ENCODE assay signal across 22 mouse cellular contexts in the genomic region with DNA sequence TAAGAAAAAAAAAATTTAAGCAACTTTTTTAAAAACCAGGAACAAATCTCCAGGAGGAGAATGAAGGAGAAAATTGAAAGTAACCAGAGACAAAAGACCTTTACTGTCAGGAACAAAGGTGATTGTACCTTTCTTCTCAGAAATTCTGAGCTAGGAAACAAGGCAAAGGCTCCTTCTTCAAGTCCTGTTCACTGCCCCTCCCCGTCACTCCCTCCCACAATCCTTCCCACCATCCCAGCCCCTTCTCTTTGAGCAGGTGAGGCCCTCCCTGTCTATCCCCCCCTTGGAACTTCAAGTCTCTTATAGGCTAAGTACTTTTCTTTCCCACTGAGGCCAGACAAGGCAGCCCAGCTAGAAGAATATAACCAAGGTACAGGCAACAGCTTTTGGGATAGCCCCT.
"Had no signal": no experiment of that assay in that cellular context is flagged by ENCODE, and none has a peak within 500 bp of the region (broad histone marks: within the 10 kb centered on the region; RNA-seq: fewer than 3 reads in every experiment).

No protein-coding gene starts in this region.

- H3K9ac ChIP-seq: liver, postnatal 0 days; lung, embryonic 15.5 days; midbrain, embryonic 13.5 days; neural tube, embryonic 13.5 days; neural tube, embryonic 15.5 days had no signal

- H3K4me3 ChIP-seq: lung, embryonic 15.5 days; megakaryocyte, embryonic 14.5 days; midbrain, embryonic 13.5 days; myocyte; neural tube, embryonic 13.5 days; neural tube, embryonic 15.5 days had no signal

- H3K4me1 ChIP-seq: lung, embryonic 15.5 days; midbrain, embryonic 13.5 days; neural tube, embryonic 15.5 days had no signal

- H3K36me3 ChIP-seq: lung, embryonic 15.5 days; midbrain, embryonic 13.5 days; neural tube, embryonic 13.5 days; neural tube, embryonic 15.5 days had no signal

- H3K4me2 ChIP-seq: lung, embryonic 15.5 days; midbrain, embryonic 11.5 days; midbrain, embryonic 13.5 days; neural tube, embryonic 13.5 days; neural tube, embryonic 15.5 days had no signal

- DNase-seq: liver, postnatal 0 days; lung, adult 2 months; lung, postnatal 14 days; lung, postnatal 36 days; retina, postnatal 1 day; right cerebral cortex, adult 18-20 months; right cerebral cortex, postnatal 25 days; right cerebral cortex, postnatal 4 days; spleen, adult 18-20 months; thymus, adult 18-20 months; thymus, postnatal 14 days; thymus, postnatal 36 days had no signal

- H3K9me3 ChIP-seq: lung, embryonic 15.5 days; megakaryocyte, embryonic 14.5 days; midbrain, embryonic 13.5 days; neural tube, embryonic 13.5 days; neural tube, embryonic 15.5 days had no signal

- H3K27ac ChIP-seq: lung, embryonic 15.5 days; macrophage; midbrain, embryonic 13.5 days; neural tube, embryonic 13.5 days; neural tube, embryonic 15.5 days had no signal

- H3K27me3 ChIP-seq: lung, embryonic 15.5 days; megakaryocyte, embryonic 14.5 days; midbrain, embryonic 13.5 days; neural tube, embryonic 13.5 days; neural tube, embryonic 15.5 days had no signal

- ATAC-seq: liver, postnatal 0 days; lung, postnatal 0 days; midbrain, embryonic 13.5 days; midbrain, embryonic 16.5 days had no signal
